Mouse (Mus musculus) right cerebral cortex, postnatal 25 days (tissue): ENCODE measurements around the gene Fras1.

Experiments
- DNase-seq: peaks from one replicate; pipeline ENCODE4 v3.0.0; 2022

Fras1 gene

DNA sequence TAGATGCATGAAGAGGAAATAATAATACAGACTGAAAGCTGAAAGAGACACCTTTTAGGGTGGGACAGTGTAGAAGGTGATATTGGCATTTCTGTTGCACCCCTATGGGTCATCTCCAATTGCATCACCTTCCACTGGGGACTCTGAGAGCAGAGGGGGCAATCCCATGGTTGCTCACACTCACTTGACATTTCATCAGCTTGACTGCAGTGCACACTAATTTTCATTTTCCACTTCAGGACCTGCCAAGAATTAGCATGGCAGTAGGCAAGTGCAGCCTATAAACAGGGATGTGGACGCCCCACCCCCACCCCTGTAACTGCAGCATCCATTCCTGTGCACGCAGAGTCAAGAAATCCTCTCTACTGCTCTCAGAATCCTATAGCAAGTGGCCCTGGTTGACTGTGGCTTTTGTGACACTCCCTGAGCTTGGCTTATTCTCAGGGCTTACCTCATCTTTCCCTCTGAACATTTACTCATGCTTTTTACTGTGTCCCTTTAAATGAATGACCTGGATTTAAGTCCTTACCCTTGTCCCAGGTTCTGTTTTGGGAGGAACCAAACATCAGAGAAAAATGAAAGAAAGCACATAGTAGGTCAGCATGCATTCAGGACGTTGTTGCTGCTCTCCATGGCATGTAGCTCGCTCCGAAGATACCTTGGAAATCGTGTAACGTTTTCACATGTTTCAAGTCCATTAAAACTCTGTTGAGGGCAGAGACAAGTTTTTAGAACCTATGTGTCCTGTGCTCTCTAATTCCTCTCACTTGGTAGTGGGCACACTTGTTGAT is 120.9 kb downstream of the Fras1 start:
- no peak for DNase-seq

DNA sequence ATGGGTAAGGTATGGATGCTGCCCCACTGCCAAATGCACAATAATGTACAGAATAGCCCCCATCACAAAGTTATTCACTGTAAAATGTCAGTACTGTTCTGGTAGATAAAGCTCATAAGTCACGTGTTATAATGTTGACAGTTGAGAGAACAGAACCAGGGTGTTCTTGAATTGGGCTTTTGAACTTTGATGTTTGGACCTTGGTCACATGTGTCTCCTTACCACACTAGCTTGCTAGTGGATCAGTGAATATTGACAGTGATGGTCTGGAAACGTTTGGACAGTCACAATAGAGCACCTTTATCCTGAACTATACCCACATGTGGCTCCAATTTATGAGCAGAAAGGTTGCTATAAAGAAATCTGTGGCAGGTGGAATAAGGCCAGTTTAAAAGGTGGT is 124.3 kb downstream of the Fras1 start:
- DNase-seq = no peak

- no peak for DNase-seq
These were observed 128.0 kb downstream of the Fras1 start for GRCm38 (mm10) chr5:96501783-96502182.

DNA sequence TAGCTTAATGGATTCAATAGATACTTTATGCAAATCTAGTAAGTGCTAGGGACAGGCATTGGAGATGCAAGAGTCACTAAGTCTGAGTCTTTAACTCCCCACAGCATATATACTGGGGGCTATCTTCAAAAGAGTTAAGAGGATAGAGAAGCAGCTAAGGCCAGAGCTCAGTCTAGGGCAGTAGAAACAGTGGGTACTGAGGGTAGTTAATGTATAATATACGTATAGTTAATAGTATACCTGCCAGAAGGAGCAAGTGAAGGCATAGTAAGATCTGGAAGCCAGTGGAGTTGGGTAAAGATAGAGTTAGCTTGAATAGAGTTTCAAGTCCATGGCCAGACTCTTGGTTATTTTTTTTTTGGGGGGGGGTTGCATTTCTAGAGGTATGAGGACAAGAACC is 128.6 kb downstream of the Fras1 start:
- DNase-seq = no peak

DNA sequence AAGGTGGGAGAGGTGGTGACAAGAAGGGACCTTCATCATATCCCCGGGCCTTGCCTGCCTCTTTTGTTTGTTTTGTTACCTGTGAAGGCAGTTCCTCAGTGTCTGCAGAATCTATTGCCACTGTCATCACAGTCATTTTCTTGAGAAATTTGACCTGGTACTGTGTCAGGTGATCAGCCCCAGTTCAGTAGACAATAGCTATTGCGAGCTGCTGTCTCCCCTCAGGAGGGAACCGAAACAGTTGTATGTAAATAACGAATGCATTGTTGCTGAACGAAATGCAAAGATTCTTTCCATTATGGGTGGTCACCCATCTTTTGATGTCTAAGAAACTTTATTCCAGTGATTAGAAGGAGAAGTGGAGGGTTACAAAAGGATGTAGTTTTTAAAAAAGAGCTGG is 137.2 kb downstream of the Fras1 start:
- no peak for DNase-seq

DNA sequence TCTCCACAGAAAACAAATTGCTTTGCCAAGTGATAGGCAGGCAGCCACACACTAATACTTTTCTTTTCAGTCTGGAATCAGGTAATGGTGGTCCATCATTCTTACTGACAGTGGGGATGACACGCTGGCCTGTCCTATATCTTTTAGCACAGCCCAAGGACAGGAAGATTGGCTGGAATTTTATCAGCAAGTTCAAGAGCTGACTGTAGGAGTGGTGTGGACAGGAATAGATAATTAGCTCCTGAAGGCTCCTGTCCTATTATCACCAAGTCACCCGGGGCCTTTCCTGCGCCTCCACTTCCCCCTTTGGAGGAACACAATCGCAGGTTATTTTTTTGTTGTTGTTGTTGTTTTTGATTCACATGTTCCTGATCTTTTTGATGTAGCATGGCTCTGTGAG is 139.6 kb downstream of the Fras1 start:
- DNase-seq = no peak

DNA sequence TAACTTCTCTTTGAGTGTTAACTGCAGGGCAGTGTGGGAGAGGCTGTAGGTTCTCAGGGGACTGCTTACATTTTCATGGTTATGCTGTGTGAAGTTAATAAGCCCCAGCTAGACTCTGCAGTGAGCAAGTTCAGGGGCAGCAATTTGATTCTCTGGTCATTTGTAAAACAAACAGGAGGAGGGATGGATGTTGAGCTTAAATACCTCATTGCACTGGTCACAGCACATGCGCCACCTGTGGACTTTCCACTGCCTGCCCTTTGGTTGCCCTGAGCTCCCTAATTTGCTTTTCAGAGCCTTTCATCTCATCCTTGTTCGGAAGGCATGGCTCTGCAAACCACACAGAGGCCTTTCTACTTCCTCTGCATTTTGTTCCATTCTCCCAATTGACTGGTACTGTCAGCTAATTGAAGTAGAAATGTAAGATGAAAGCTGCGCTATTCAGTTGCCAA is 142.1 kb downstream of the Fras1 start:
- no peak for DNase-seq

- DNase-seq = no peak
These were observed 142.6 kb downstream of the Fras1 start for GRCm38 (mm10) chr5:96516329-96516728.

DNA sequence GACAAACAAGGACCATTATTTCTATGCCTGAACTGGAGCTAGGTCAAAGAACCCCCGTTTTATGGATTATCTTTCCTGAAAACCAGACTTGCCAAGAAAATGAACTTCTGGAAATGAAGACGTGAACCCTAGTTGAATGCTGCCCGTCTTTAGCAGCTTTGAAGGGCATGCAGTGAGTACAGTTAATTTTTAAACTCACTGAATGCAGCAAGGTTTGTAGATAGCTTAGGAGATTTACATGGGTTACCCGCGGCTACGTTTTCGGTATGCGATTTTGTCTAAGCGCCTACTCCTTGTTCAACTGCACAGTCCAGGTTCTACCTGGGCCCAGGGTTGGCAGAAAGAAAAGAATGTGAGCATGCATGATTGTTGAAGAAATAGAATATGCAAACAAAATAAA is 147.8 kb downstream of the Fras1 start:
- no peak for DNase-seq

GRCm38 (mm10) chr5:96522909-96523409 is 149.2 kb downstream of the Fras1 start:
- DNase-seq = no peak

DNA sequence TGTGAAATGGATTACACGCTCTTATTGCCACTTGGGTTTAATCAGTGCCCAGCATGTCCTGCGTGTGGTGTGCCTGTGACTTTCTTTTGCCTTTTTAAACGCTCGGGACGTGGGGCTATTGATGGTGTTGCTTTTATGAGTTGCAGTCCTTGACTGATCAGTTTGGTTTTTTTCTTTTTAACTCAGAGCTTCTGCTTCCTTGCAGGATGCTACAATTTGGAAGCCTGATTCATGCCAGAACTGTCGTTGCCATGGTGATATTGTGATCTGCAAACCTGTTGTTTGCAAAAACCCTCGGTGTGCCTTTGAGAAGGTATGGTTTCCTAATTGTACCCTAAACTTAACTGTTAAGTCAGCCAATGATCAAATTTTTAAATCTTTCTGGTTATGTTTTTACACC is 154.5 kb downstream of the Fras1 start:
- no peak for DNase-seq

- no peak for DNase-seq
These were observed 156.8 kb downstream of the Fras1 start for GRCm38 (mm10) chr5:96530516-96530915.

- DNase-seq = no peak
These were observed 158.2 kb downstream of the Fras1 start for GRCm38 (mm10) chr5:96531962-96532361.

- DNase-seq = no peak
These were observed 162.8 kb downstream of the Fras1 start for GRCm38 (mm10) chr5:96536527-96536926.

DNA sequence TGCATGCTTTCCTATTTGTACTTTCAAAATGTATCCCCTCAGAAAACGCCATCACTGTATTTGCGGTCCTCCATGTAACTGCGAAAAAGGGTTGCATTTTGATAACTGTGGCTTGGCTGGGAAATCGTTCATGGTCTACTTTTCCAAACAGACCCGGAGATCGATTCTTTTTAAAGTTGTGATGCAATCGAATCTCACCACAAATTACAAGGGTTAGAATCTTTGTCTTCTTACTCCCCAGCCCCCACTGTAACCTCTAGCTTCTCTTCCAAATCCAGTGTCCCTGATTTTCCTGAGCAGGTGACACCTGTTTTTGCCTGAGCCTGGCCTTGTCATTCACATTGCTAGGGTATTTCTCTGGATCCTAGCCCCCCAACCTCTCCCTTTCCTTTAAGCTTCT is 163.2 kb downstream of the Fras1 start:
- no peak for DNase-seq

GRCm38 (mm10) chr5:96544112-96544511 is 170.4 kb downstream of the Fras1 start:
- DNase-seq = no peak

GRCm38 (mm10) chr5:96545994-96546393 is 172.2 kb downstream of the Fras1 start:
- DNase-seq = no peak

- DNase-seq = no peak
These were observed 181.4 kb downstream of the Fras1 start for GRCm38 (mm10) chr5:96554940-96555679.

- no peak for DNase-seq
These were observed 184.5 kb downstream of the Fras1 start for GRCm38 (mm10) chr5:96558049-96558804.

- DNase-seq = no peak
These were observed 200.8 kb downstream of the Fras1 start for GRCm38 (mm10) chr5:96574586-96574985.

DNA sequence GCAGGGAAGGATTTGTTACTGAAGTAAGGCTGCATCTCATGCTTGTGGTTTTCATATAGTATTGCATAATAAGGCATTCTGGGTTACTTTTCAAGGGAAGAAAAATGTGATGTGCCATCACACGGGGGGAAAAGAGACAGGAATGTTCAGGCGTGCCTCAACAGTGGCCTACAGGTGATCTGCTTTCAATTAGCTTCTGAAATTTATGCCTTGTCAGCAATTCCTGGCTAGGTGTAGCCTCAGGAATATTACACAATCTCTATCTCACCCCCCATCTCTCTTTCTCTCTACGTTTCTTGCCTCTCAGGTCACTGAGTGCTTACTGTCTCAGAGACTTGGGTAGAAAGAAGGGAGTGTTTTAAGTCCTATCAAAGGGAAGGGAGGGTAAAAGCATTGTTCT is 204.9 kb downstream of the Fras1 start:
- no peak for DNase-seq

DNA sequence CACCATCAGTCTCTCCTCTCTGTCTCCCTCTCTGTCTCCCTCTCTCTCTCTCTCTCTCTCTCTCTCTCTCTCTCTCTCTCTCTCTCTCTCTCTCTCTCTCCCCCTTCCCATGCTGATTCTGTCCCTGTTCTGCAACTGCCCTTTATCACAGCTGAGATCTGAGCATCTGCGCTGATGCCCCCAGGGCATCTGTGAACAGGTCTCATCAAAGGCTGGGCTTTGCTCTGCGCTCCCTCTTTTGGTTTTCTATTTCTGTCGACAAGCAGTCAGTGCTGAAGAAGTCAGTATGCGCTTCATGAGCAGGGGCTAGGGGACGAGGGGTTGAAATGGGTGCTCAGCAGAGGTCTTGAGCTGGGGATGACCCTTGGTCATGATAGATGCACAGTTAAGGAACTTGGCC is 206.2 kb downstream of the Fras1 start:
- DNase-seq = no peak

DNA sequence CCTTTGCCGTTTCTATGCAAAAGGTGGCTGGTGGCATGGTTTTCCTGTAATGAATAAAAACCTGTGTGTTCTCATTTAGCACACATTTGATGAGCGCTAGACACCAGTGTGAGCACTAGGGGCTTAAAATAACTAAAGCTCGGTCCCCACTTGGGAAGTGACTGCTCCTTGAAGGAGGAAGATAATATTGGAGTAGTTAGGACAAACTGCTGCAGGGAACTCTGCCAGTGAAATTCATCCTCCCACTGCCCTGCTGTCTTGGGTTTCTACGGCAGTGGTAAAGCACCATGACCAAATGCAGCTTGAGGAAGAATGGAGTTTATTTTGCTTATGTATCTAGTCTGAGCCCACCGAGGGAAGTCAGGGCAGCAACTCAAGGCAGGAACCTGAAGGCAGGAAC is 211.0 kb downstream of the Fras1 start:
- DNase-seq = peak; percentile 53
